Mouse (Mus musculus) limb, embryonic 14.5 days (tissue): ENCODE results near the gene Slc39a1. TPM values are rescaled to one million over a fixed set of nuclear protein-coding genes. Genes with fewer than 3 reads are reported as not detected.

ENCODE experiments used
- ATAC-seq: fragments of 200-750 bp; cut with Nextera tagmentation; 2 replicates; pipeline ENCODE4 v1.8.0; 2017; ENCODE audit warnings: low read depth, moderate number of reproducible peaks, moderate TSS enrichment; ENCODE audit not compliant: low FRiP score
- DNase-seq: peaks from one replicate; pipeline ENCODE4 v3.0.0-alpha.2; 2015; ENCODE audit warnings: low spot score
- H3K27ac ChIP-seq: fragments of 300-500 bp; sonication (generic); replicated peaks from 2 replicates; pipeline ENCODE4 v1.5.1; 2014; ENCODE audit warnings: low read depth, mild to moderate bottlenecking, low read length, moderate library complexity, mixed read lengths
- H3K27me3 ChIP-seq: fragments of 300-500 bp; sonication (generic); 2 replicates; pipeline ENCODE4 v1.6.1; 2014; ENCODE audit warnings: low read length, mixed read lengths; ENCODE audit not compliant: control insufficient read depth, insufficient read depth
- H3K36me3 ChIP-seq: fragments of 300-500 bp; sonication (generic); 2 replicates; pipeline ENCODE4 v1.6.1; 2014; ENCODE audit warnings: mild to moderate bottlenecking, low read length, moderate library complexity, mixed read lengths; ENCODE audit not compliant: control insufficient read depth, insufficient read depth
- H3K4me1 ChIP-seq: fragments of 300-500 bp; sonication (generic); 2 replicates; pipeline ENCODE4 v1.6.1; 2014; ENCODE audit warnings: antibody characterized with exemption, low read length, mixed read lengths; ENCODE audit not compliant: control insufficient read depth, insufficient read depth
- H3K4me2 ChIP-seq: fragments of 300-500 bp; sonication (generic); replicated peaks from 2 replicates; pipeline ENCODE4 v1.6.1; 2014; ENCODE audit warnings: low read depth, mild to moderate bottlenecking, low read length, moderate library complexity; ENCODE audit not compliant: severe bottlenecking
- H3K4me3 ChIP-seq: fragments of 300-500 bp; sonication (generic); replicated peaks from 2 replicates; pipeline ENCODE4 v1.5.1; 2014; ENCODE audit warnings: low read length
- H3K9ac ChIP-seq: fragments of 300-500 bp; sonication (generic); 2 replicates; pipeline ENCODE4 v1.6.1; 2014; ENCODE audit warnings: mild to moderate bottlenecking, low read depth, low read length, moderate library complexity; ENCODE audit not compliant: severe bottlenecking
- H3K9me3 ChIP-seq: fragments of 300-500 bp; sonication (generic); 2 replicates; pipeline ENCODE4 v1.6.1; 2016; ENCODE audit warnings: low read length; ENCODE audit not compliant: control insufficient read depth
- POLR2A ChIP-seq: fragments of 200-500 bp; IDR thresholded peaks from 2 replicates; pipeline ENCODE4 v1.8.0; 2012; ENCODE audit warnings: inconsistent platforms, mild to moderate bottlenecking, moderate library complexity, borderline replicate concordance; ENCODE audit not compliant: insufficient read depth, insufficient read length; ENCODE audit errors: extremely low read depth
- WGBS: fragments of 180-500 bp; shearing (Covaris S2); extraction: QIAGEN DNeasy Blood & Tissue Kit; methylation state at CpG from one replicate; pipeline ENCODE4 v1.1.7; 2014; 5-methylcytosine and 5-hydroxymethylcytosine counted together
- polyA plus RNA-seq, 2 experiments: library from polyadenylated mRNA; depleted of rRNA in 1 of 2; stranded (reverse) in 1 of 2; unstranded in 1 of 2; fragments of >200 nt; fragmentation: Nextera tagmentation in 1 of 2; extraction: Ambion mirVana in 1 of 2; gene quantifications; 2 replicates each; pipeline versions ENCODE4 v1.2.1 to v1.2.3; 2012 to 2014

Slc39a1 gene
- polyA plus RNA-seq (2012; rRNA removed) (56.8 and 66.4 TPM in 2 replicates), polyA plus RNA-seq (2014; fragmentation: Nextera tagmentation; extraction: Ambion mirVana) (104 and 111 TPM in 2 replicates)

DNA sequence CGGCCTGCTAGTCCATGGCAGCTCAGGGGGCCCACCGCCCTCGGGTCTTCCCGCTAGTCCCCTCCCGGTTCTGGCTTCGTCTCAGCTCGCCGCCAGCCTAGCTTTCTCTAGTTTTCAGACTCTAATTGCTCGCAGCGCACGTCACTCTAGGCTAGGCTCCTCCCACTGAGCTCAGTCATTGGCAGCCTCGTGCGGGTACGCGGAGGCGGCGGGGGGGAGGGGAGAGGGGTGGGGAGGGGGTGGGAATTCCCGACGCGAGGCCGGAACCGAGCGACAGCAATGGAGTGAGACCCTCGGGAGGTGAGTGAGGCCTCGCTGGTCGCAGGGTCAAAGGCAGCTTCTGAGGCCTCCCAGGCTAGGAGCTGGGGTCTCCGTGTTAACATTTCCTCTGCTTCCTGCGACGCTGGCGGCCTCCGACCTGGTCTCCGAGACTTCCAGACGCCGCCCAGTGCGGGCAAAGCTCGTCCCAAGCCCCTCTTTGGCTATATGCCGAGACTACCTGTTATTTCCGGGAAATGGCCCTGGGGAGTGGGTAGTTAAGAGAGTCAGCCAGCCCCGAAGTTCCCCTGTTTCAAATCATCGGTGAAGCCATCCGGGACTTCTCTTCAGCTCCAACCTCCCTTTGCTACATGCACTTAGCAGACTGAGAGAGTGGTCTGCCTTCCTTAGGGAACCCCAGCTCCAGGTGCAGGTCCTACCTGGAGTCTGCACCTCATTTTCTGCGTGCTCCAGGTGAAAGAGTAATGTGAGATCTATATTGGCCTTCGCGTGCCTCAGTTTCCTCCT lies at the start of gene Slc39a1:
Gene Slc39a1, plus strand, starts transcription at position 213 of the 786 bp plus-strand sequence.
- Histone ChIP-seq H3K9me3 (no peaks in the 10 kb centered on the region), H3K4me2 (peak within 1 kb of the TSS; percentile 85), H3K36me3 (peaks cover 21% of the 10 kb centered on the region), H3K27ac (peak within 1 kb of the TSS; percentile 92), H3K9ac (peak within 1 kb of the TSS; percentile 84), H3K27me3 (no peaks in the 10 kb centered on the region), H3K4me1 (peaks cover 17% of the 10 kb centered on the region), H3K4me3 (peak within 1 kb of the TSS; percentile 77)
- no peak for TF ChIP-seq POLR2A
- under 1% methylated on average over 44 of the region's 44 CpGs for WGBS
- peak; percentile 94 for ATAC-seq
- peak; percentile 97 for DNase-seq

DNA sequence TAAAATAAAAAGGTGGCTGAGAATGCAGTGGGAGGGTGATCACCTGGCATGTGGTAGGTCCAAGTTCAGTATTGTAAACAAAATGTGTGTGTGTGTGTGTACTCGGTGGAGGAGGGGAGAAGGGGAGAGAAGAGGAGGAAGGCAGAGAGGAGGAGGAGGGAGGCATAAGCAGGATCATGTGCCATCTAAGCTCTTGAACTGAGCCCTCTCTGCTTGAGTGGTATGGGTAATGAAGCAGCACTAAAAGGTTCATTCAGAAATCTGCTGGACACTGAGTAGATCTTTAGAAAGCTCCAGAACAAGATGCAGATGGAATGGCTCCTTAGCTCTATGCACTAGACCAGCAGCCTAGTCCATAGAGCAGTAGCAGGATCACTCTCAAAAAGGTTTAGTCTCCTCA lies 45.1 kb upstream of the Slc39a1 start:
- DNase-seq (no peak), ATAC-seq (no peak)
- Histone ChIP-seq H3K4me1 (no peaks in the 10 kb centered on the region), H3K4me3 (no peak overlapping the region), H3K9me3 (no peaks in the 10 kb centered on the region), H3K27me3 (no peaks in the 10 kb centered on the region), H3K9ac (no peak overlapping the region), H3K27ac (no peak overlapping the region), H3K4me2 (no peak overlapping the region), H3K36me3 (peaks cover 8% of the 10 kb centered on the region)
- no peak for TF ChIP-seq POLR2A
- 86% methylated on average over 1 of the region's 1 CpGs for WGBS

DNA sequence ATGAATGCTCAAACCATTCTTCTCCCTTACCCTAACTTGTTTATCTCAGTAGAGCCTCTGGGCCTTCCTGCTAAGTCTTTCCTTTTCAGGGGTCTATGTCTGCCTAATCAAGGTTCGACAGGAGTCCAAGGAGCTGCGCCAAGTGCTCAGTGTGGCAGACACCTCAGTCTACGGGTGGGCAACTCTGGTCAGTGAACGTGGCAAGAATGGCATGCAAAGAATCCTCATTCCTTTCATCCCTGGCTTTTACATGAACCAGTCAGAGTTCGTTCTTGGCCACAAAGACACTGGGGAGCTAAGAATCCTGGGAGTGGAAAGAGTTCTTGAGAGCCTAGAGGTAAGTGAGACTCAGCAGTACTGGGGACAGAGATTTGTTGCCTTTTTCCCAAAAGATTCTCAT lies 44.4 kb upstream of the Slc39a1 start:
- Histone ChIP-seq H3K4me1 (no peaks in the 10 kb centered on the region), H3K9ac (no peak overlapping the region), H3K27ac (no peak overlapping the region), H3K4me3 (no peak overlapping the region), H3K27me3 (no peaks in the 10 kb centered on the region), H3K4me2 (no peak overlapping the region), H3K9me3 (no peaks in the 10 kb centered on the region), H3K36me3 (peaks cover 15% of the 10 kb centered on the region)
- ATAC-seq (no peak), DNase-seq (no peak)
- WGBS = 77% methylated on average over 5 of the region's 5 CpGs
- TF ChIP-seq POLR2A = no peak

GRCm38 (mm10) chr3:90204582-90204981 lies 43.4 kb upstream of the Slc39a1 start:
- Histone ChIP-seq H3K27me3 (no peaks in the 10 kb centered on the region), H3K4me1 (no peaks in the 10 kb centered on the region), H3K36me3 (peaks cover 25% of the 10 kb centered on the region), H3K4me2 (no peak overlapping the region), H3K9me3 (no peaks in the 10 kb centered on the region), H3K27ac (no peak overlapping the region), H3K4me3 (no peak overlapping the region), H3K9ac (no peak overlapping the region)
- WGBS = 91% methylated on average over 2 of the region's 2 CpGs
- no peak for ATAC-seq
- no peak for DNase-seq
- no peak for TF ChIP-seq POLR2A

- Histone ChIP-seq H3K4me1 (peaks cover 13% of the 10 kb centered on the region), H3K27me3 (no peaks in the 10 kb centered on the region), H3K36me3 (peaks cover 55% of the 10 kb centered on the region), H3K27ac (no peak overlapping the region), H3K9ac (no peak overlapping the region), H3K9me3 (no peaks in the 10 kb centered on the region), H3K4me2 (no peak overlapping the region), H3K4me3 (no peak overlapping the region)
- ATAC-seq = no peak
- no peak for TF ChIP-seq POLR2A
- no peak for DNase-seq
- WGBS = 72% methylated on average over 2 of the region's 2 CpGs
Observed at GRCm38 (mm10) chr3:90208662-90209061, 39.3 kb upstream of the Slc39a1 start.
